Mouse (Mus musculus) C2C12 (cell line): ENCODE results near the gene Gm4553.
"Not testable (repeated sequence)": the region's sequence is repeated elsewhere in the genome, so short reads cannot be mapped to it uniquely, and the experiment has no call there.

Experiments
- CEBPB ChIP-seq: IDR thresholded peaks from one replicate; pipeline ENCODE4 v1.6.1; 2011; ENCODE audit warnings: low read depth, mild to moderate bottlenecking, control low read depth, moderate library complexity
- CTCF ChIP-seq: IDR thresholded peaks from one replicate; pipeline ENCODE4 v1.5.1; 2011; ENCODE audit not compliant: control insufficient read depth, insufficient read depth, insufficient read length
- FOSL1 ChIP-seq: IDR thresholded peaks from one replicate; pipeline ENCODE4 v1.8.0; 2011; ENCODE audit warnings: mild to moderate bottlenecking, low read length; ENCODE audit not compliant: poor library complexity, insufficient read depth, severe bottlenecking
- MAX ChIP-seq: IDR thresholded peaks from one replicate; pipeline ENCODE4 v1.6.1; 2011; ENCODE audit warnings: mild to moderate bottlenecking, control low read depth
- MYOD1 ChIP-seq: IDR thresholded peaks from one replicate; pipeline ENCODE4 v1.6.1; 2011; ENCODE audit warnings: low read depth; ENCODE audit not compliant: control insufficient read depth, insufficient read length
- MYOG ChIP-seq: IDR thresholded peaks from one replicate; pipeline ENCODE4 v1.6.1; 2011; ENCODE audit not compliant: control insufficient read depth, insufficient read length; ENCODE audit errors: extremely low read depth
- USF1 ChIP-seq: IDR thresholded peaks from one replicate; pipeline ENCODE4 v1.6.1; 2011; ENCODE audit warnings: low read depth, mild to moderate bottlenecking, control low read depth, moderate library complexity

DNA sequence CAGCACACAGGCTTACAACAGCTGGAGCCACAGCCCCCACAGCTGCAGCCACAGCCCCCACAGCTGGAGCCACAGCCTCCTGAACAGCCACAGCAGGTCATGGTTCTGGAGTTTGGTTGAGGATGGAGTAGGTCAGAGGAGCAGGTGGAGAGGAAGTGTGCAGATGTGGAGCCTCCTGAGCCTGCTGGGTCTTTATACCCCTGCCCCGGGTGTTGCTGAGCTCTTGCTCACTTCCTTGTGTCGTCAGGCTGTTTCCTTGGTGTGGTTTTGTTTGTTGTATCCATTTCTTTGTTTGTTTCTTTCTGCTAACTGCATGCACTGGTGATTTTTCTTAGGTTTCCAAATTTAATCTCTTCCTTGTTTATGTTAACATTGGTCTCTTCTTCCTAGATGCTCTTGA lies 29.6 kb downstream of the Gm4553 start, which contains the start of gene Gm39115:
- not testable (repeated sequence) for TF ChIP-seq CTCF, USF1, MYOD1, MAX, CEBPB, MYOG, FOSL1
